Mouse (Mus musculus) MEL (cell line): ENCODE data around the gene Zc2hc1b. TPM values are rescaled to one million over a fixed set of nuclear protein-coding genes. Genes with fewer than 3 reads are reported as not detected.

Source experiments
- DNase-seq: peaks from one replicate; pipeline ENCODE4 v3.0.0; 2011; ENCODE audit warnings: low read depth, low spot score
- H3K27ac ChIP-seq: 2 replicates; pipeline ENCODE4 v1.5.1; 2012; ENCODE audit warnings: low read depth, mild to moderate bottlenecking, control low read depth, low read length, moderate library complexity; ENCODE audit not compliant: control insufficient read depth
- H3K27me3 ChIP-seq, 2 experiments: fragments of 150-350 bp in 1 of 2; sonication (generic) in 1 of 2; 2 replicates each; pipeline ENCODE4 v1.6.1; 2012; ENCODE audit warnings: low read length in 2 of 2, mild to moderate bottlenecking in 2 of 2, improper control_type of control experiment in 1 of 2, moderate library complexity in 1 of 2; ENCODE audit not compliant: insufficient read depth in 2 of 2, control insufficient read depth in 1 of 2
- H3K36me3 ChIP-seq, 2 experiments: 2 replicates each; pipeline ENCODE4 v1.6.1; 2012 to 2014; ENCODE audit warnings: low read length in 2 of 2, improper control_type of control experiment in 1 of 2, inconsistent platforms in 1 of 2, mild to moderate bottlenecking in 1 of 2; ENCODE audit not compliant: insufficient read depth in 2 of 2, control insufficient read depth in 1 of 2
- H3K4me1 ChIP-seq, 2 experiments: fragments of 150-350 bp in 1 of 2; sonication (generic) in 1 of 2; 2 replicates each; pipeline ENCODE4 v1.6.1; 2012; ENCODE audit warnings: low read length in 2 of 2, improper control_type of control experiment in 1 of 2, mild to moderate bottlenecking in 1 of 2; ENCODE audit not compliant: insufficient read depth in 2 of 2, control insufficient read depth in 1 of 2
- H3K4me3 ChIP-seq, 2 experiments: fragments of 150-350 bp in 1 of 2; sonication (generic) in 1 of 2; 2 replicates each; pipeline ENCODE4 v1.5.1; 2012; ENCODE audit warnings: low read depth in 2 of 2, low read length in 2 of 2, mild to moderate bottlenecking in 2 of 2, moderate library complexity in 2 of 2, control low read depth in 1 of 2, improper control_type of control experiment in 1 of 2; ENCODE audit not compliant: control insufficient read depth in 1 of 2, insufficient read depth in 1 of 2
- H3K79me2 ChIP-seq: 2 replicates; pipeline ENCODE4 v1.6.1; 2012; ENCODE audit warnings: mild to moderate bottlenecking, low read length, moderate library complexity; ENCODE audit not compliant: control insufficient read depth, poor library complexity, insufficient read depth
- H3K9ac ChIP-seq: 2 replicates; pipeline ENCODE4 v1.6.1; 2012; ENCODE audit warnings: low read depth, mild to moderate bottlenecking, control low read depth, low read length, moderate library complexity; ENCODE audit not compliant: control insufficient read depth, poor library complexity, severe bottlenecking
- H3K9me3 ChIP-seq: fragments of 150-350 bp; sonication (generic); replicated peaks from 2 replicates; pipeline ENCODE4 v1.6.1; 2012; ENCODE audit warnings: mild to moderate bottlenecking, low read length, improper control_type of control experiment, moderate library complexity; ENCODE audit not compliant: insufficient read depth
- BHLHE40 ChIP-seq: IDR thresholded peaks from 2 replicates; pipeline ENCODE4 v1.6.1; 2012; ENCODE audit warnings: low read depth, mild to moderate bottlenecking, inconsistent platforms, low read length, improper control_type of control experiment, borderline replicate concordance
- CTCF ChIP-seq, 3 experiments: IDR thresholded peaks in 2 of 3; conservative IDR thresholded peaks in 1 of 3; 2 replicates each; pipeline ENCODE4 v1.5.1; 2011 to 2012; ENCODE audit warnings: low read length in 3 of 3, low read depth in 2 of 3, mild to moderate bottlenecking in 2 of 3, improper control_type of control experiment in 1 of 3, inconsistent platforms in 1 of 3, mixed read lengths in 1 of 3, moderate library complexity in 1 of 3; ENCODE audit not compliant: control insufficient read depth in 1 of 3, insufficient read depth in 1 of 3, poor library complexity in 1 of 3, severe bottlenecking in 1 of 3
- ETS1 ChIP-seq: IDR thresholded peaks from 2 replicates; pipeline ENCODE4 v1.6.1; 2012; ENCODE audit warnings: low read depth, mild to moderate bottlenecking, inconsistent platforms, low read length, improper control_type of control experiment, moderate library complexity
- GABPA ChIP-seq: IDR thresholded peaks from 2 replicates; pipeline ENCODE4 v1.6.1; 2012; ENCODE audit warnings: low read depth, mild to moderate bottlenecking, inconsistent platforms, low read length, improper control_type of control experiment, moderate library complexity
- GATA1 ChIP-seq: IDR thresholded peaks from 2 replicates; pipeline ENCODE4 v1.6.1; 2011; ENCODE audit warnings: low read depth, low read length, improper control_type of control experiment
- HCFC1 ChIP-seq: IDR thresholded peaks from 2 replicates; pipeline ENCODE4 v1.6.1; 2012; ENCODE audit warnings: low read depth, mild to moderate bottlenecking, inconsistent platforms, low read length, improper control_type of control experiment, moderate library complexity
- KAT2A ChIP-seq: conservative IDR thresholded peaks from 2 replicates; pipeline ENCODE4 v1.6.1; 2012; ENCODE audit warnings: low read depth, low read length, improper control_type of control experiment, inconsistent platforms
- MAFK ChIP-seq: IDR thresholded peaks from 2 replicates; pipeline ENCODE4 v1.6.1; 2011; ENCODE audit warnings: low read depth, mild to moderate bottlenecking, low read length, improper control_type of control experiment, borderline replicate concordance
- MAZ ChIP-seq: IDR thresholded peaks from 2 replicates; pipeline ENCODE4 v1.6.1; 2012; ENCODE audit warnings: low read depth, mild to moderate bottlenecking, inconsistent platforms, low read length, improper control_type of control experiment
- MEF2A ChIP-seq: IDR thresholded peaks from 2 replicates; pipeline ENCODE4 v1.6.1; 2014; ENCODE audit warnings: low read depth, mild to moderate bottlenecking, inconsistent platforms, low read length, improper control_type of control experiment; ENCODE audit not compliant: poor library complexity, insufficient replicate concordance, severe bottlenecking; ENCODE audit errors: extremely low read depth
- MXI1 ChIP-seq: IDR thresholded peaks from 2 replicates; pipeline ENCODE4 v1.6.1; 2011; ENCODE audit warnings: mild to moderate bottlenecking, low read depth, low read length, improper control_type of control experiment
- MYB ChIP-seq: IDR thresholded peaks from 2 replicates; pipeline ENCODE4 v1.6.1; 2011; ENCODE audit warnings: mild to moderate bottlenecking, low read depth, low read length, improper control_type of control experiment
- NRF1 ChIP-seq: IDR thresholded peaks from 2 replicates; pipeline ENCODE4 v1.6.1; 2014; ENCODE audit warnings: low read depth, mild to moderate bottlenecking, inconsistent platforms, low read length, improper control_type of control experiment, moderate library complexity; ENCODE audit not compliant: poor library complexity, insufficient read depth, severe bottlenecking
- POLR2AphosphoS5 ChIP-seq: IDR thresholded peaks from 2 replicates; pipeline ENCODE4 v1.6.1; 2012; ENCODE audit warnings: low read depth, borderline replicate concordance, mild to moderate bottlenecking, inconsistent platforms, low read length, moderate library complexity, mixed read lengths
- RAD21 ChIP-seq: IDR thresholded peaks from 2 replicates; pipeline ENCODE4 v1.6.1; 2011; ENCODE audit warnings: mild to moderate bottlenecking, low read depth, low read length, improper control_type of control experiment
- RCOR1 ChIP-seq: IDR thresholded peaks from 2 replicates; pipeline ENCODE4 v1.6.1; 2012; ENCODE audit warnings: low read depth, mild to moderate bottlenecking, inconsistent platforms, low read length, improper control_type of control experiment
- TAL1 ChIP-seq: IDR thresholded peaks from 2 replicates; pipeline ENCODE4 v1.6.1; 2012; ENCODE audit warnings: mild to moderate bottlenecking, inconsistent platforms, low read length, moderate library complexity, mixed read lengths
- TBP ChIP-seq: IDR thresholded peaks from 2 replicates; pipeline ENCODE4 v1.8.0; 2011; ENCODE audit warnings: low read depth, low read length, improper control_type of control experiment
- TCF12 ChIP-seq: IDR thresholded peaks from 2 replicates; pipeline ENCODE4 v1.6.1; 2014; ENCODE audit warnings: low read depth, mild to moderate bottlenecking, inconsistent platforms, low read length, improper control_type of control experiment, moderate library complexity
- UBTF ChIP-seq: IDR thresholded peaks from 2 replicates; pipeline ENCODE4 v1.6.1; 2012; ENCODE audit warnings: low read depth, mild to moderate bottlenecking, inconsistent platforms, low read length, improper control_type of control experiment, moderate library complexity, borderline replicate concordance; ENCODE audit not compliant: insufficient read depth
- USF1 ChIP-seq: IDR thresholded peaks from 2 replicates; pipeline ENCODE4 v1.6.1; 2014; ENCODE audit warnings: low read depth, mild to moderate bottlenecking, inconsistent platforms, low read length, improper control_type of control experiment, moderate library complexity
- polyA plus RNA-seq, 2 experiments: library from polyadenylated mRNA; stranded (reverse) in 1 of 2; unstranded in 1 of 2; fragments of >175 nt in 1 of 2; fragments of >200 nt in 1 of 2; gene quantifications; 2 replicates each; pipeline versions ENCODE4 v1.2.1 to v1.2.4; 2012; ENCODE audit warnings: low replicate concordance in 2 of 2, low read depth in 1 of 2; ENCODE audit not compliant: insufficient read length in 2 of 2, insufficient read depth in 1 of 2, missing spikeins in 1 of 2
- total RNA-seq: library from RNA; depleted of rRNA; stranded (reverse); fragments of 300-350 nt; gene quantifications from 2 replicates; pipeline ENCODE4 v1.2.3, GENCODE M21; 2012

The Zc2hc1b gene
- total and polyA plus RNA-seq, 3 experiments, result 0.07 TPM; not detected in 2

DNA sequence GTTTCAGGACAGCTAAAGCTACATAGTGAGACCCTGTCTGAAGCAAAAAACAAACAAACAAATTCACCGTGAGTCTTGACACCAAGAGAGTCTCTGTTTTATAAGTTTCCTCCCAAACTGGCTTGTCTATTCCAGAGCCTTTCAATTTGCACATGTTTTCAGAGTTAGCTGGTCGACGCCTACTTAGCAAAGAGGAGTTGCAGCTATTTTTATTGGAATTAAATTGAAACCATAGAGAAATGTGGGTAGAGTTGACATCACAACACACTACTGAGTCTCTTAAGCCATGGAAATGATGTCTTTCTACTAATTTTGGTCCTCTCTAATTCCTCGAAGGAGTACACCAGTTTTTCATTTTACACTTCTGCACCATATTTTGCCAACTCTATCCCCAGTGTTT lies 16.9 kb downstream of the Zc2hc1b start:
- Histone ChIP-seq H3K27ac (no peak overlapping the region), H3K4me3 (no peak overlapping the region), H3K36me3 (no peaks in the 10 kb centered on the region), H3K9ac (no peak overlapping the region), H3K9me3 (no peaks in the 10 kb centered on the region), H3K4me1 (no peaks in the 10 kb centered on the region), H3K27me3 (no peaks in the 10 kb centered on the region; a peak in 1 of 4 replicates), H3K79me2 (no peaks in the 10 kb centered on the region)
- no peak for TF ChIP-seq HCFC1
- no peak for TF ChIP-seq UBTF
- TF ChIP-seq NRF1, result no peak
- no peak for TF ChIP-seq USF1
- no peak for TF ChIP-seq GATA1
- TF ChIP-seq ETS1, result no peak
- TF ChIP-seq TAL1, result no peak
- TF ChIP-seq KAT2A, result no peak
- TF ChIP-seq BHLHE40, result no peak
- DNase-seq, result no peak

DNA sequence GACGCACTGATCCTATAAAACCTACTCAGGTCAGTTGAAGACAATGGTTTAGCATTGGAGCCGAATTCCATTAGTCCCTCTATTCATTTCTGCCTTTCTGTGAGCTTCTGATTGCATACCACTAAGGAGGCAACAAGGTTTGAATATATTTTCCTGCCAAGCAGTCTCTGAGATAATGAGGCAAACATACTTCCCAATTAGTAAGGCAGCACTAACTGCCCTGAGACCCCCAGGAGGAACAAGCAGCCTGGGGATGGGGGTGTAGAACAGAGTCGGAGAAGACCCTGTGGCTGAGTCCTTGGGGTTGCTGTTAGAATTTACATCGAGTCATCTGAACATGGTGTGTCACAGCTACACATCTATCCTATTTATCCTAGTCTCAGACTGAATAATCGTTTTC lies 22.4 kb downstream of the Zc2hc1b start:
- Histone ChIP-seq H3K27me3 (no peaks in the 10 kb centered on the region), H3K9me3 (no peaks in the 10 kb centered on the region), H3K36me3 (no peaks in the 10 kb centered on the region), H3K4me3 (no peak overlapping the region), H3K79me2 (no peaks in the 10 kb centered on the region), H3K27ac (no peak overlapping the region), H3K4me1 (no peaks in the 10 kb centered on the region; a peak in 1 of 4 replicates), H3K9ac (no peak overlapping the region)
- DNase-seq, result no peak
- TF ChIP-seq GABPA (no peak), MAZ (no peak), TBP (no peak), GATA1 (no peak), MEF2A (no peak), MAFK (no peak), TCF12 (no peak), TAL1 (no peak), MYB (no peak), CTCF (IDR thresholded peaks at IDR 0.05 in 2 of 3, conservative IDR thresholded peaks at IDR 0.05 in 1 of 3; ENCODE audit: control insufficient read depth in 1 of 3, insufficient read depth in 1 of 3, low read depth in 2 of 3, low read length in 3 of 3, poor library complexity in 1 of 3, severe bottlenecking in 1 of 3) (no peak), USF1 (no peak), NRF1 (no peak), POLR2AphosphoS5 (no peak), RCOR1 (no peak), BHLHE40 (no peak), RAD21 (no peak), MXI1 (no peak)
